In the genomic region with DNA sequence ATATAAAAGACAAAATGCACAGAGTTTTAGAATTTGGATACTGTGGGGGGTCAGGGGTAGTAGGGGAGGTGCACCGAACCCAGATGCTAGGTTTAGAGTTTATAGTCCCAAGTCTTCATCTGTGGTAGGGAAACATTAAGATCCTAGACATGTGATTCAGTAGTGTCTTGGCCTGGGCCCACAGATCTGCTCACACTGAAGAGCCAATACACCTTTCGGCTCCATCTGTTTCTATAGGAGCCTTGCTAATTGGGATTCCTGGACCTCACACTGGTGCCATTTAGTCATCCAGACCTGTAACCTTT, we compare ENCODE assay signal across 11 mouse cellular contexts.
A peak's percentile ranks its signal among the peaks of the same experiment; 100 is the strongest.
DNase-seq lines count a peak whose midpoint lies in the region; ATAC-seq and TF ChIP-seq lines count a peak whose summit lies in the region.
"Had no signal": no experiment of that assay in that cellular context is flagged by ENCODE, and none has a peak within 500 bp of the region (broad histone marks: within the 10 kb centered on the region; RNA-seq: fewer than 3 reads in every experiment).

No protein-coding gene starts in this region.

- ATAC-seq in heart, embryonic 16.5 days (replicated peaks; ENCODE audit: extremely low read depth, insufficient read depth, low FRiP score): no peak
- ATAC-seq in lung, embryonic 14.5 days (ENCODE audit: insufficient read depth): no peak
- ATAC-seq in forebrain, embryonic 13.5 days: peak; percentile 83

- no peaks in the 10 kb centered on the region for H3K36me3 ChIP-seq in heart, embryonic 16.5 days (ENCODE audit: control insufficient read depth, insufficient read depth)
- no peaks in the 10 kb centered on the region for H3K36me3 ChIP-seq in lung, embryonic 14.5 days (ENCODE audit: insufficient read depth)
- no peaks in the 10 kb centered on the region for H3K36me3 ChIP-seq in forebrain, embryonic 13.5 days (ENCODE audit: poor library complexity, severe bottlenecking)
- H3K36me3 ChIP-seq: liver, embryonic 13.5 days had no signal

- H3K9me3 ChIP-seq in heart, embryonic 16.5 days (replicated peaks; ENCODE audit: control insufficient read depth, low read length): no peaks in the 10 kb centered on the region
- no peaks in the 10 kb centered on the region for H3K9me3 ChIP-seq in lung, embryonic 14.5 days (ENCODE audit: low read depth, low read length)
- no peaks in the 10 kb centered on the region for H3K9me3 ChIP-seq in forebrain, embryonic 13.5 days (replicated peaks)
- H3K9me3 ChIP-seq: liver, embryonic 13.5 days had no signal

- no peak overlapping the region for H3K4me3 ChIP-seq in heart, embryonic 16.5 days (ENCODE audit: low read length)
- no peak overlapping the region for H3K4me3 ChIP-seq in lung, embryonic 14.5 days (ENCODE audit: low read depth, low read length)
- H3K4me3 ChIP-seq in forebrain, embryonic 13.5 days: no peak overlapping the region
- H3K4me3 ChIP-seq: liver, embryonic 13.5 days had no signal

- H3K9ac ChIP-seq in heart, embryonic 16.5 days (ENCODE audit: low read length): no peak overlapping the region
- H3K9ac ChIP-seq in lung, embryonic 14.5 days: no peak overlapping the region
- H3K9ac ChIP-seq in forebrain, embryonic 13.5 days: no peak overlapping the region
- H3K9ac ChIP-seq: liver, embryonic 13.5 days had no signal

- no peak overlapping the region for H3K4me2 ChIP-seq in heart, embryonic 16.5 days (ENCODE audit: low read depth, low read length)
- H3K4me2 ChIP-seq in lung, embryonic 14.5 days: no peak overlapping the region
- no peak overlapping the region for H3K4me2 ChIP-seq in forebrain, embryonic 13.5 days
- H3K4me2 ChIP-seq: liver, embryonic 13.5 days had no signal

- H3K27ac ChIP-seq in heart, embryonic 16.5 days (ENCODE audit: low read length): peak overlapping the region; percentile 84
- H3K27ac ChIP-seq in lung, embryonic 14.5 days (ENCODE audit: low read depth): peak overlapping the region; percentile 37; the same call in 1 of the 2 replicates
- H3K27ac ChIP-seq in forebrain, embryonic 13.5 days: peak overlapping the region; percentile 65

- TF ChIP-seq CTCF in lung, embryonic 14.5 days (IDR thresholded peaks at IDR 0.05; ENCODE audit: low read depth): no peak

- peak; percentile 8 to 10 for DNase-seq in cerebellum, postnatal 25 days
- no peak for DNase-seq in cerebellum, adult 9-11 months
- no peak for DNase-seq in heart, adult 9 months (ENCODE audit: low spot score in 2 of 2)
- no peak for DNase-seq in lung, embryonic 14.5 days
- no peak for DNase-seq in lung, postnatal 14 days
- DNase-seq in urinary bladder, postnatal 25 days (ENCODE audit: low spot score): no peak
- DNase-seq: gastrocnemius, postnatal 10 days; liver, embryonic 13.5 days; right cerebral cortex, adult 18-20 months had no signal

- 88% methylated on average over 2 of the region's 2 CpGs for WGBS in heart, embryonic 16.5 days
- 88% methylated on average over 2 of the region's 2 CpGs for WGBS in lung, embryonic 14.5 days
- WGBS in forebrain, embryonic 13.5 days: 24% methylated on average over 2 of the region's 2 CpGs

- H3K4me1 ChIP-seq in heart, embryonic 16.5 days (ENCODE audit: control insufficient read depth, insufficient read depth, low read length): peaks cover 2% of the 10 kb centered on the region; the same call in 1 of the 2 replicates
- no peaks in the 10 kb centered on the region for H3K4me1 ChIP-seq in lung, embryonic 14.5 days (ENCODE audit: insufficient read depth)
- H3K4me1 ChIP-seq in forebrain, embryonic 13.5 days: peaks cover 25% of the 10 kb centered on the region

- H3K27me3 ChIP-seq in heart, embryonic 16.5 days (ENCODE audit: control insufficient read depth, insufficient read depth, low read length): no peaks in the 10 kb centered on the region
- no peaks in the 10 kb centered on the region for H3K27me3 ChIP-seq in lung, embryonic 14.5 days (ENCODE audit: insufficient read depth, low read length)
- no peaks in the 10 kb centered on the region for H3K27me3 ChIP-seq in forebrain, embryonic 13.5 days
- H3K27me3 ChIP-seq: liver, embryonic 13.5 days had no signal

Comparison
In these comparisons a context has a peak if more than half of its experiments do, and no peak if none do; other contexts are left out.
1. DNase-seq: peak in cerebellum, postnatal 25 days (2 of 2); none in cerebellum, adult 9-11 months (single experiment), heart, adult 9 months (0 of 2), lung, embryonic 14.5 days (single experiment), lung, postnatal 14 days (single experiment) and urinary bladder, postnatal 25 days (single experiment).
2. Peak in every context shown above with its lines, with median percentiles within 50 percentile points of each other: H3K27ac ChIP-seq.